Mouse (Mus musculus) heart, adult 2 months (tissue): ENCODE results near the gene Cntn5.

ENCODE experiments used
- CTCF ChIP-seq: fragments of 200-600 bp; IDR thresholded peaks from 2 replicates; pipeline ENCODE4 v1.8.1; 2022; ENCODE audit warnings: antibody characterized with exemption, mild to moderate bottlenecking, moderate library complexity
- POLR2A ChIP-seq: fragments of 200-500 bp; IDR thresholded peaks from 2 replicates; pipeline ENCODE4 v1.6.1; 2011; ENCODE audit warnings: mild to moderate bottlenecking, low read depth, low read length, control low read depth; ENCODE audit not compliant: insufficient read depth

GRCm38 (mm10) chr9:10107861-10108260 is 796.7 kb downstream of the Cntn5 start:
- no peak for TF ChIP-seq POLR2A
- no peak for TF ChIP-seq CTCF
